Mouse (Mus musculus): ENCODE data around the gene Rpl3l.

DNA sequence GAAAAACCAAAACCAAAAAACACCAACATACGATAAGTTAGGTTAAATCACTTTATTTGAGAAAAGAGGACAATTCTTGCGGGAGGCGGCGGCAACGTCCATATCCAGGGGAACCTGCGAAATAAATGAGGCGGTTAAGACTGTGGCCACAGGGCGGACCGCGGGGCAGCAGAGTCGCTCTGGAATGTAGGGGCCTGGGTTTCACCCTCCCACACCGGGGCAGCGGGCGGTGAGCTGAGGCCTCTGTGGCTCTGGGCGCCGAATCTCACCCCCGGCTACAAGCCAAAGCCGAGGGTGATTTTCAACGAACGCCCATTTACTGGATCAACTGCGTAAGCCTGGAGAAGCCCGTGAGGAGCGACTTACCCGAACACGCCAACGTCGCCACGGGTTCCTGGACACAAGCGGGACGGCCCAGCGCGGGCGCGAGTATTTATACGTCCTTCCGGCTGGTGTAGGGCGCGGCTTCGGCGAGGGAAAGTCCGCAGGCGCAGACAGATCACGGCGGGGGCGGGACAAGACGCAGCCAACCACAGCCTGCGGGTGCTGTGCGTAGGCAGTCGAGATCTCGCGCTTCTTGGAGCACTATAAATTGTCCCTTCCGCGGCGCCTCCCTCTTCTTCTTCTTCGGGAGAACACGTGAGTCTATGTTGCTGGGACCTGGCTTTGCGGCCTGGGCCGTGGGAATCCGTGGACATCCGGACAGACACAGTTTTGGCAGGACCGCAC, 8.0 kb upstream of the Rpl3l start:
- peak; percentile 96 for TF ChIP-seq CHD2 (IDR thresholded peaks at IDR 0.05; ENCODE audit: low read length)
- TF ChIP-seq USF1 (IDR thresholded peaks at IDR 0.05; ENCODE audit: low read depth, low read length) = peak; percentile 68
- peak; percentile 77 to 98 for TF ChIP-seq POLR2A (IDR thresholded peaks at IDR 0.05; ENCODE audit: control insufficient read depth in 1 of 2, insufficient read depth in 1 of 2, low read depth in 1 of 2, low read length in 2 of 2, poor library complexity in 1 of 2)
- TF ChIP-seq GATA1 (IDR thresholded peaks at IDR 0.05; ENCODE audit: low read depth, low read length) = no peak
- no peak for TF ChIP-seq EP300 (IDR thresholded peaks at IDR 0.05; ENCODE audit: low read depth in 1 of 2, low read length in 2 of 2)
- TF ChIP-seq E2F4 (IDR thresholded peaks at IDR 0.05; ENCODE audit: borderline replicate concordance, low read depth, low read length) = no peak
- TF ChIP-seq BHLHE40 (IDR thresholded peaks at IDR 0.05; ENCODE audit: borderline replicate concordance, low read depth, low read length) = no peak
- TF ChIP-seq TBP (IDR thresholded peaks at IDR 0.05; ENCODE audit: low read depth, low read length) = peak; percentile 99
- no peak for TF ChIP-seq RCOR1 (IDR thresholded peaks at IDR 0.05; ENCODE audit: low read depth, low read length)

Measured in MEL (cell line).